Mouse (Mus musculus) neural tube, embryonic 13.5 days (tissue): ENCODE data around the gene Rabepk. TPM values are rescaled to one million over a fixed set of nuclear protein-coding genes. Genes with fewer than 3 reads are reported as not detected.
"Not testable (repeated sequence)": the region's sequence is repeated elsewhere in the genome, so short reads cannot be mapped to it uniquely, and the experiment has no call there.

Experiments used
- ATAC-seq: fragments of 200-750 bp; cut with Nextera tagmentation; 2 replicates; pipeline ENCODE4 v1.8.0; 2017; ENCODE audit warnings: low read depth, mild to moderate bottlenecking, moderate TSS enrichment, moderate library complexity
- H3K27ac ChIP-seq: fragments of 300-500 bp; sonication (generic); replicated peaks from 2 replicates; pipeline ENCODE4 v1.5.1; 2015; ENCODE audit warnings: moderate library complexity, mild to moderate bottlenecking, inconsistent platforms
- H3K27me3 ChIP-seq: fragments of 300-500 bp; sonication (generic); 2 replicates; pipeline ENCODE4 v1.6.1; 2015; ENCODE audit warnings: mild to moderate bottlenecking, inconsistent platforms
- H3K36me3 ChIP-seq: fragments of 300-500 bp; sonication (generic); 2 replicates; pipeline ENCODE4 v1.6.1; 2015; ENCODE audit warnings: mild to moderate bottlenecking, inconsistent platforms
- H3K4me1 ChIP-seq: fragments of 300-500 bp; sonication (generic); replicated peaks from 2 replicates; pipeline ENCODE4 v1.6.1; 2015; ENCODE audit warnings: inconsistent platforms
- H3K4me2 ChIP-seq: fragments of 300-500 bp; sonication (generic); 2 replicates; pipeline ENCODE4 v1.6.1; 2015; ENCODE audit warnings: inconsistent platforms, mild to moderate bottlenecking, moderate library complexity
- H3K4me3 ChIP-seq: fragments of 300-500 bp; sonication (generic); 2 replicates; pipeline ENCODE4 v1.5.1; 2015; ENCODE audit warnings: mild to moderate bottlenecking, inconsistent platforms
- H3K9ac ChIP-seq: fragments of 300-500 bp; sonication (generic); 2 replicates; pipeline ENCODE4 v1.6.1; 2015; ENCODE audit warnings: moderate library complexity, mild to moderate bottlenecking, inconsistent platforms
- H3K9me3 ChIP-seq: fragments of 300-500 bp; sonication (generic); 2 replicates; pipeline ENCODE4 v1.6.1; 2016; ENCODE audit warnings: inconsistent platforms
- WGBS: fragments of 180-500 bp; shearing (Covaris S2); methylation state at CpG from one replicate; pipeline ENCODE4 v1.1.7; 2015; 5-methylcytosine and 5-hydroxymethylcytosine counted together
- polyA plus RNA-seq: library from polyadenylated mRNA; unstranded; fragments of >200 nt; fragmentation: Nextera tagmentation; extraction: Ambion mirVana; gene quantifications from 2 replicates; pipeline ENCODE4 v1.2.1, GENCODE M21; 2015

Gene Rabepk
- polyA plus RNA-seq, 1 experiment from 2014 or later = 27.1 TPM

- WGBS = 89% methylated on average over 4 of the region's 4 CpGs
- H3K9me3 ChIP-seq = no peaks in the 10 kb centered on the region
- peaks cover 56% of the 10 kb centered on the region for H3K36me3 ChIP-seq
- H3K27ac ChIP-seq = no peak overlapping the region
- no peak for ATAC-seq
- no peaks in the 10 kb centered on the region for H3K27me3 ChIP-seq
- peak overlapping the region; percentile 83 for H3K4me2 ChIP-seq
- peak overlapping the region; percentile 79 for H3K4me3 ChIP-seq
- peaks cover 67% of the 10 kb centered on the region for H3K4me1 ChIP-seq
- peak overlapping the region; percentile 97 for H3K9ac ChIP-seq
Observed at GRCm38 (mm10) chr2:34773673-34774072, 26.0 kb downstream of the Rabepk start.

GRCm38 (mm10) chr2:34772252-34773235 lies 27.2 kb downstream of the Rabepk start:
- 4% methylated on average over 50 of the region's 50 CpGs for WGBS

GRCm38 (mm10) chr2:34771368-34772226 lies 28.1 kb downstream of the Rabepk start, which contains the start of gene Hspa5:
Hspa5 (plus strand) TSS chr2:34771970.
- WGBS = under 1% methylated on average over 60 of the region's 60 CpGs
- ATAC-seq = peak; percentile 99
- Histone ChIP-seq H3K4me1 (peaks cover 47% of the 10 kb centered on the region), H3K27ac (peak within 1 kb of the TSS; percentile 95), H3K4me3 (peak within 1 kb of the TSS; percentile 79), H3K9me3 (no peaks in the 10 kb centered on the region; the same call in 1 of the 2 replicates), H3K9ac (peak within 1 kb of the TSS; percentile 97), H3K36me3 (peaks cover 35% of the 10 kb centered on the region), H3K27me3 (no peaks in the 10 kb centered on the region), H3K4me2 (peak within 1 kb of the TSS; percentile 83)

More at GRCm38 (mm10) chr2:34772252-34773235, 27.2 kb downstream of the Rabepk start:
- H3K36me3 ChIP-seq = peaks cover 45% of the 10 kb centered on the region
- peak overlapping the region; percentile 83 for H3K4me2 ChIP-seq
- peaks cover 57% of the 10 kb centered on the region for H3K4me1 ChIP-seq
- peak overlapping the region; percentile 97 for H3K9ac ChIP-seq
- H3K27ac ChIP-seq = peak overlapping the region; percentile 92
- H3K4me3 ChIP-seq = peak overlapping the region; percentile 79
- no peaks in the 10 kb centered on the region for H3K9me3 ChIP-seq
- H3K27me3 ChIP-seq = no peaks in the 10 kb centered on the region
- ATAC-seq = peak; percentile 62

- peaks cover 29% of the 10 kb centered on the region for H3K36me3 ChIP-seq
- WGBS = 5% methylated on average over 6 of the region's 6 CpGs
- peak overlapping the region; percentile 95 for H3K27ac ChIP-seq
- no peaks in the 10 kb centered on the region; the same call in 1 of the 2 replicates for H3K9me3 ChIP-seq
- H3K9ac ChIP-seq = peak overlapping the region; percentile 95
- peaks cover 41% of the 10 kb centered on the region for H3K4me1 ChIP-seq
- ATAC-seq = no peak
- no peaks in the 10 kb centered on the region for H3K27me3 ChIP-seq
- H3K4me3 ChIP-seq = peak overlapping the region; percentile 79
- H3K4me2 ChIP-seq = peak overlapping the region; percentile 64
Observed at GRCm38 (mm10) chr2:34770951-34771350, 28.8 kb downstream of the Rabepk start.

GRCm38 (mm10) chr2:34770049-34770448 lies 29.7 kb downstream of the Rabepk start:
- H3K4me3 ChIP-seq = peak overlapping the region; percentile 79; the same call in 1 of the 2 replicates
- WGBS = 95% methylated on average over 2 of the region's 2 CpGs

GRCm38 (mm10) chr2:34764801-34765200 lies 34.9 kb downstream of the Rabepk start:
- Histone ChIP-seq H3K4me1 (no peaks in the 10 kb centered on the region), H3K27me3 (no peaks in the 10 kb centered on the region), H3K4me2 (no peak overlapping the region), H3K9ac (no peak overlapping the region), H3K9me3 (no peaks in the 10 kb centered on the region; the same call in 1 of the 2 replicates), H3K36me3 (no peaks in the 10 kb centered on the region), H3K4me3 (no peak overlapping the region), H3K27ac (no peak overlapping the region)
- no peak for ATAC-seq
- WGBS = 88% methylated on average over 5 of the region's 12 CpGs

More at GRCm38 (mm10) chr2:34770049-34770448, 29.7 kb downstream of the Rabepk start:
- Histone ChIP-seq H3K4me1 (peaks cover 32% of the 10 kb centered on the region), H3K9ac (no peak overlapping the region), H3K9me3 (no peaks in the 10 kb centered on the region; the same call in 1 of the 2 replicates), H3K27ac (0 out of 2 replicates have a peak overlapping the region, but pooled peaks have one; percentile 95), H3K4me2 (peak overlapping the region; percentile 64), H3K36me3 (peaks cover 20% of the 10 kb centered on the region), H3K27me3 (no peaks in the 10 kb centered on the region)
- no peak for ATAC-seq

- Histone ChIP-seq H3K36me3 (no peaks in the 10 kb centered on the region), H3K27me3 (no peaks in the 10 kb centered on the region), H3K9ac (no peak overlapping the region), H3K27ac (no peak overlapping the region), H3K9me3 (no peaks in the 10 kb centered on the region; the same call in 1 of the 2 replicates), H3K4me1 (no peaks in the 10 kb centered on the region), H3K4me2 (no peak overlapping the region), H3K4me3 (no peak overlapping the region)
- no peak for ATAC-seq
- 61% methylated on average over 2 of the region's 2 CpGs for WGBS
Observed at GRCm38 (mm10) chr2:34762872-34763271, 36.8 kb downstream of the Rabepk start.

- 82% methylated on average over 2 of the region's 2 CpGs for WGBS
- no peaks in the 10 kb centered on the region for H3K27me3 ChIP-seq
- no peak overlapping the region for H3K9ac ChIP-seq
- H3K4me1 ChIP-seq = no peaks in the 10 kb centered on the region
- H3K9me3 ChIP-seq = no peaks in the 10 kb centered on the region; the same call in 1 of the 2 replicates
- no peak for ATAC-seq
- no peak overlapping the region for H3K4me2 ChIP-seq
- no peaks in the 10 kb centered on the region for H3K36me3 ChIP-seq
- H3K4me3 ChIP-seq = no peak overlapping the region
- H3K27ac ChIP-seq = no peak overlapping the region
Observed at GRCm38 (mm10) chr2:34762174-34762573, 37.5 kb downstream of the Rabepk start.

GRCm38 (mm10) chr2:34761272-34761671 lies 38.4 kb downstream of the Rabepk start:
- not testable (repeated sequence) for H3K27me3 ChIP-seq, H3K4me1 ChIP-seq, H3K9me3 ChIP-seq, H3K4me3 ChIP-seq, H3K36me3 ChIP-seq, H3K9ac ChIP-seq, H3K4me2 ChIP-seq, ATAC-seq, H3K27ac ChIP-seq
- WGBS = 92% methylated on average over 5 of the region's 5 CpGs

GRCm38 (mm10) chr2:34757341-34757740 lies 42.4 kb downstream of the Rabepk start:
- ATAC-seq = no peak
- Histone ChIP-seq H3K27ac (no peak overlapping the region), H3K36me3 (no peaks in the 10 kb centered on the region), H3K9ac (no peak overlapping the region), H3K9me3 (no peaks in the 10 kb centered on the region), H3K4me1 (peaks cover 18% of the 10 kb centered on the region), H3K4me3 (no peak overlapping the region), H3K27me3 (no peaks in the 10 kb centered on the region), H3K4me2 (no peak overlapping the region)
- 74% methylated on average over 1 of the region's 1 CpGs for WGBS

- Histone ChIP-seq H3K4me1 (peaks cover 35% of the 10 kb centered on the region), H3K4me3 (peak within 1 kb of the TSS; percentile 88), H3K36me3 (no peaks in the 10 kb centered on the region), H3K27me3 (no peaks in the 10 kb centered on the region), H3K4me2 (peak within 1 kb of the TSS; percentile 71), H3K9ac (peak within 1 kb of the TSS; percentile 99), H3K27ac (peak within 1 kb of the TSS; percentile 96), H3K9me3 (no peaks in the 10 kb centered on the region)
- WGBS = 2% methylated on average over 14 of the region's 14 CpGs
- no peak for ATAC-seq
Observed at GRCm38 (mm10) chr2:34754551-34755358, 45.0 kb downstream of the Rabepk start, which contains the start of gene Gapvd1. Gapvd1 (minus strand) TSS chr2:34755232.
